Mouse (Mus musculus): Measurements from ENCODE around the gene Nepn.

The Nepn gene

GRCm38 (mm10) chr10:52405160-52405559 is 16.4 kb downstream of the Nepn start:
- no peak for DNase-seq (ENCODE audit: low spot score in 2 of 2)

DNA sequence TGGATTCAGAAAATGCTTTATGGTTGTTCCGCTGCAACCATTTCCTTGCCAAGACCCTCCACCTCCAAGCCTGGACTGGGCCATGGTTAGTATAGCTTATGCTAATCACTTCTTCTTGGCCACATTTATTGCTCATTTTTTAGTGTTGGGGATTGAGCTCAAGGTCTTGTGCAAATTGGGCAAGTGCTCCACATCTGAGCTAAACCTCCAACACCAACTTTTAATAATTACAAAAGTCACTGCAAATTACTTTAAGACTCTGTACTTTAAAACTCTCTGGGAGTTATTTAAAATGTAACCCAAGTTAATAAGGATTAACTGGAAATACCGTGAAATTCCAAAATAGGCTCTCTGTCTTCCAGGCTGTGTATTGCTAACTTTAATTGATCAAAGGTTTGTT is 18.8 kb downstream of the Nepn start:
- no peak for DNase-seq (ENCODE audit: low spot score in 2 of 2)

DNA sequence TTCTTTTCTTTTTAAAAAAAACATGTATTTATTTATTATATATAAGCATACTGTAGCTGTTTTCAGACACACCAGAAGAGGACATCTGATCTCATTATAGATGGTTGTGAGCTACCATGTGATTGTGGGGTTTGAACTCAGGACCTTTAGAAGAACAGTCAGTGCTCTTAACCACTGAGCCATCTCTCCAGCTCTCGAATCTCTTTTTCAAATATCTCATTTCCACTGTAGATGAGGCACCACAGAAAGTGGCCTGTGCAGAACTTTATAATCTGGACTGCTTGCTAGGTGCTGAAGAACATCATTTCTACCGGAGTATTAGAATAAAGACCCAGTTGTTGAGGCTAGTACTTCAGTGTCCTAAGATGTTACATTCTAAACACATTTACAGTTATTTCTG is 26.2 kb downstream of the Nepn start:
- DNase-seq (ENCODE audit: low spot score in 2 of 2): no peak

- no peak for DNase-seq (ENCODE audit: low spot score in 2 of 2)
Measured at GRCm38 (mm10) chr10:52416458-52416857, 27.7 kb downstream of the Nepn start.

- peak; percentile 92 to 95 for DNase-seq (ENCODE audit: low spot score in 2 of 2)
Measured at GRCm38 (mm10) chr10:52417299-52417997, 28.7 kb downstream of the Nepn start, which contains the start of gene Nus1. Nus1 (plus strand) TSS chr10:52417547.

DNA sequence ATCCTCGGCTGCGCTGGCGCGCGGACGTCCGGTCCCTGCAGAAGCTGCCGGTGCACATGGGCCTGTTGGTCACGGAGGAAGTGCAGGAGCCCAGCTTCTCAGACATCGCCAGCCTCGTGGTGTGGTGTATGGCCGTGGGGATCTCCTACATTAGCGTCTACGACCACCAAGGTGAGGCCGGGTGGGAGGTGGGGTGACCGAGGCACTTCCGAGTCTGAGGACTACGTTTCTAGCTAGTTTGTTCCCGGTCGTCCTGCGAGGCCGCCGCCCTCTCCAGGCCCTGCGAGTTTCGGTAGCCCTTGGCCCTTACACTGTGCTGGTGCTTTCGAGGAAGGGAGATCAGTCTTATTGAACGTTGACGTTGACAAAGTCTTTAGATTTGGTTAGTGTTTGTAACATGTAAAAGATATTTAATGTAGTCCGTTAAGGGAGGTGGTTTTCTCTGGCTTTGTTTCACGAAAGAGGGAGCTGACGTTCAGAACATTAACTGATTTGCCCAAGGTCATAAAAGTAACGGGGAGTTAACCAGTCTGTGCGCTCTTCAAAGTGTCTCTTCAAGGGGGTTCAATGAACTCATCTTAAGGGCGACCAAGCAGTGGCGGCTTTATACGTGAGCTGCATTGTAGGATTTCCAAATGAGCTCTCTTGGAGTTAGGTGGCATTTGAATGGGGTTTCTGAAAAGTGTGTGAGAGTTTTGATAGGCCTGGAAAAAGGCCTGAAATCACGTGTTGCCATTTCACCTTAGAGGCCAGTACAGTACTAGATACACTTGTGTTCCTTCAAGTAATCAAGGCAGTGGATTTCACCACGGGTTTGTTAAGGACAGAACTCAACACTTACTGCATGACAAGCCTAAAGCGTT is 29.5 kb downstream of the Nepn start:
- DNase-seq (ENCODE audit: low spot score in 2 of 2): no peak

DNA sequence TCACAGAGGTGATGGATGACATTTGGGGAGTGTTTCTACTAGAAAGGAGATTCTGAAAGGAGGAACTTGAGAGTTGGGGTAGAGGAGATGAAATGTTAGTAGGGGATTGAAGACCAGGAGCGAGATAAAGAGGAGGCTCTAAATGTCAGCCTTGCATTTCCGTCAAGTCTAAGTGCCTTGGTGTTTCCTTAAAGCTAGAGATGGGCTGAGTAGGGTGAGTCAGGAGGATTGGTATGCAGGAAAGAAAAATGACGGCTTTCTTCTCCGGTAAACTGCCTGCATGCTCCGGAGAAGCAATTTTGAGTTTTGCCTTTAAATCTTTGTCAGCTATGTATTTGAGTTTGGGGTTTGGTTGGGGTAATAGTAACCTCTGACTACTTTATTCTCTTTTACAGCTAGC is 30.2 kb downstream of the Nepn start:
- no peak for DNase-seq (ENCODE audit: low spot score in 2 of 2)

- DNase-seq (ENCODE audit: low spot score in 2 of 2): no peak
Measured at GRCm38 (mm10) chr10:52419402-52419801, 30.6 kb downstream of the Nepn start.

DNA sequence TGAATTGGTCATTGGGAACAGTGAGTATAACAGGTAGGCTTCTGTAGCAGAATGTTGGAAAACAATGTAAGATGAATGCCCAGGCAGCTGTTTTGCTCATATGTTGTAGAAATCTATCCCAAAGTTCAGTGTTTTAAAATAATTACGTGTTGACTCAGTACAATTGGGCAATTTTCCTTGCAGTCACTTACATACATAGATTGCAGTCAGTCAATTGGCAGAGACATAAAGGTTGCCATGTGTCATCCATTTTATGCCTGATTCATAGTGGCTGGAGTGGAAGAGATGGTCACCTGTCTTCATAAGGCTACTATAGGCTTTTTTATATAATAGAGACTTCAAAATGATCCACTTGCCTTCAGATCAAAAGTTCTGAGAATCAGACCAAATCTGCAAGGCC is 31.8 kb downstream of the Nepn start:
- DNase-seq (ENCODE audit: low spot score in 2 of 2): no peak

DNA sequence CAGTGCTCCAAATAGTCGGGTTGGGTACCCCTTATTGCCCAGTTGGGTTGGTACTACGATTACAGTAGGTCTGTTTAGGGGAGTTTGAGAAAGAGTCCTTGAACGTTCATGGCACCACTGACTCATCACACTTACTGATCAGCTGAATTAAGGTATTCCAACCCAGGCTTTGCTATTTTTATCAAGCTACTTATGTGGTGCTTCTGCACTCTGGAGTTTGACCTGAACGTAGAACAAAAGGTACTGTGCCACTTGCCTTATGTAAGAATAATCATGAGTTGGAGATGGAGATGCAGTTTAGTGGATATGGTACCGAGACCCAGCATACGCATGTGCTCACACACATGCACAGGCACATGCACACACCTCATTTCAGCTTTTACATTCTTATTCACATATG is 32.9 kb downstream of the Nepn start:
- no peak for DNase-seq (ENCODE audit: low spot score in 2 of 2)

DNA sequence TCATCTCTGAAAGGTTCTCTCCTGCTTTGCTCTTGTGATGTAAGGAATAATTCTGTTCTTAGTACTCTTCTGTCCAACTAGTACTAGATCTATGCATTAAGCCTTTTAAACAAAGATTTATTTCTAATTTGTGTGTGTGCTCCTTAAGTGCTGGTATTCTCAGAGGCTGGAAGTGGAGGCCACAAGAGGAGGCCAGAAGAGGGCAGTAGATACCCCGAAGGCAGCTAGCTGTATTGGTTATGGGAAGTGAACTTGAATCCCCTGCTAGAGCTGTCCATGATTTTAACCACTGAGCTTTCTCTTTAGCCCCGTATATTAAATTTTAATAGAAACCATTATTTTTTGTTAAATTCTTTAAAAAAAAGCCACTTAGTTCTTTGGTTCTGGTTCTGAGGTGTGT is 34.3 kb downstream of the Nepn start:
- peak in 1 of 2 experiments; percentile 8 for DNase-seq (ENCODE audit: low spot score in 2 of 2)

- no peak for DNase-seq (ENCODE audit: low spot score in 2 of 2)
Measured at GRCm38 (mm10) chr10:52426314-52426980, 37.7 kb downstream of the Nepn start.

- no peak for DNase-seq (ENCODE audit: low spot score in 2 of 2)
Measured at GRCm38 (mm10) chr10:52427634-52428415, 39.1 kb downstream of the Nepn start.

GRCm38 (mm10) chr10:52430953-52431352 is 42.2 kb downstream of the Nepn start:
- DNase-seq (ENCODE audit: low spot score in 2 of 2): no peak

DNA sequence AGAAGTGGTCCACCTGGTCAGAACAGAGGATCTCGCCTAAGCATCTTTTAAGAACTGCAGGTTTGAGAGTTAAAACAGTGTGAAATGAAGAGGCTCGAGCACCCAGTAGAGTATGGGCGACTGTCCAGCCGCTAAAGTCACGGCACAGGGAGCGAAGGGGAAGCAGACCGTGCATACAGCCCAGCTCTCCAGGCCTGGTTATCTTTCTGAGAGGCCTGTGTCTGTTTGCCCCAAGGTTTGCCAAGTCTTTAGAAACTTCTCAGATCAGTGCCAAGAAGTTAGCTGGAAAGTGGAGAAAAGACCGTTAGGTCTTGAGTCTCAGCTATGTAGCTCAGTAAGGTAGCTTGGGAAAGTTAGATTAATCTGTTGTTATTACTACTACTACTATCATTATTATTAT is 46.1 kb downstream of the Nepn start:
- no peak for DNase-seq (ENCODE audit: low spot score in 2 of 2)

Data from natural killer cell, adult 2 months (primary cell).